Mouse (Mus musculus): Measurements from ENCODE around the gene Tmeff2. TPM values are rescaled to one million over a fixed set of nuclear protein-coding genes. Genes with fewer than 3 reads are reported as not detected.

Tmeff2 gene
- total RNA-seq, 2 experiments from 2014 or later = 0.79 to 1.5 TPM

DNA sequence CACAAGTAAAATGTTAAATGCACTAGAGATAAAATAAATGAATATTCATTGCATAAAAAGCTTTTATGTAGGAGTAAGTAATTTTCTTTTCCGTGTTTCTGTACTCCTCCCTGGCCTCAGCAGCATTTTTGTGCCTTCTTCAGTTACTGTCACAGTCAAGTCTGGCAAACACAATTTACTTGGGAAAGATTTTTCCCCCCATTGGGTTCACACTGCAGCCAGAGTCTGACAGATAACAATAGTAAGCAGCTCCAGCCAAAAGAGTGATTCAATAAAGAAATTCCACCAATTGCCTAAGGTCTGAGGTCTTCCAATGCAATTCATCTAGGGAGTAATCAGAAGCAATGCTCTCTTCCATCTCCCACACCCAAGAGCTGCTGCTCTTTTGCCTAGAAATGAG lies 48.1 kb downstream of the Tmeff2 start:
- DNase-seq = no peak
- no peak for TF ChIP-seq CTCF (IDR thresholded peaks at IDR 0.05)

DNA sequence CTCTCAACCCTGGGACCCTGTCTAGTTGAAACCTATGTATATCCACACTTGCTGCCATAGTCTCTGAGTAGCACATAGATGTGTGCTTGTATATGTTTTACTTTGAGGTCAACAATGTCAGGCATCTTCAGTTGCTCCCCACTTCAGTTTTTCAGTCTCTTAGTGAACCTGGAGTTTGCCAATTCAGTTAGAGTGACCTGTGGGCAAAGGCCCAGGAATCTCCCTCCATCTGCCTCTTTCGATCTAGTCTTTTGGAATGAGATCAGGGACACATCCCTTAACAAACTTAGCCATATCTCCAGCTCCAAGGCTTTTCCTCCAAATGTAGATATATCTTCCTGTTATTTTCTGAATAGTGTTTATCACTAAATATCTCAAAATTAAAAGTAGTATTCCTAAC lies 58.4 kb downstream of the Tmeff2 start:
- no peak for TF ChIP-seq CTCF (IDR thresholded peaks at IDR 0.05)
- no peak for DNase-seq
- intact Hi-C loops (cut with DNase I) = no loop called here
- no peak overlapping the region for H3K4me3 ChIP-seq
- H3K27ac ChIP-seq = no peak overlapping the region

More for the DNA sequence above, 48.1 kb downstream of the Tmeff2 start:
- no peak overlapping the region for H3K4me3 ChIP-seq
- intact Hi-C loops (cut with DNase I) = no loop called here
- H3K27ac ChIP-seq = no peak overlapping the region

DNA sequence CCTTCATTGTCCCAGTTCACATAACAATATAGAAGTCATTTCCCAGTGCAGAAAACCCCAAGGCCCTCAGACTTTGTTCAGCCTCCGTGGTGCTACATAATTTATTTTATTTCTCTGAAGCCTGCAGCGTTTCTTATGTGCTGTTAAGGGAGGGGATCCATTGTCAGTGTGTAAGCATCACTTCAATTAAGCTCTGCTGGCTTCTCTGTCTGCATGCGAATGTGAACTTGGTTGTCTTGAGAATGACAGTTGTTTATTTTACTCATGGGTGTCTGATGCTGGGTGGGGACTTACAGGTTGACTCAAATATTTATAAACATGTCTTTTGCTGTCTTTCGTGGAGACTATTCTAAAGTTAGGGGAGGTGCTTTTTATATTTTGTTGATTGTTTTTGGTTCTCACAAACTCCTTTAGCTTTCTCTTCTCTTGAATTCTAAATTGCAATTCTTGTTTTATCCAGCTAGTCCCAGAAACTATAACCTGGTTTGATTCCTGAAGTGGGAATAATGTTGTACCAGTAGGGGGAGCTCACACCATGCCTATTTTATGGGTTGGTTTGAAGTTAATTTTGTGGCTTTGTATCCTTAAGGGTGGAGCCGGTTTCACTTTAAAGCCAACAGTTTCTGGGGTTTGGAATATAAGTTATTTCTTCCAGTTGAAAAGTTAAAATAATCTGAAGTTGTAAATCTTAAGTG lies 61.7 kb downstream of the Tmeff2 start:
- peak overlapping the region; percentile 56 for H3K4me3 ChIP-seq
- H3K27ac ChIP-seq = peak overlapping the region; percentile 64
- TF ChIP-seq CTCF (IDR thresholded peaks at IDR 0.05) = peak; percentile 88
- intact Hi-C loops (cut with DNase I) = loop anchor here (1.0 to 10.0 kb wide), 4 partner anchors 183 to 633 kb away; no protein-coding TSS in a partner anchor
- peak; percentile 30 for DNase-seq

DNA sequence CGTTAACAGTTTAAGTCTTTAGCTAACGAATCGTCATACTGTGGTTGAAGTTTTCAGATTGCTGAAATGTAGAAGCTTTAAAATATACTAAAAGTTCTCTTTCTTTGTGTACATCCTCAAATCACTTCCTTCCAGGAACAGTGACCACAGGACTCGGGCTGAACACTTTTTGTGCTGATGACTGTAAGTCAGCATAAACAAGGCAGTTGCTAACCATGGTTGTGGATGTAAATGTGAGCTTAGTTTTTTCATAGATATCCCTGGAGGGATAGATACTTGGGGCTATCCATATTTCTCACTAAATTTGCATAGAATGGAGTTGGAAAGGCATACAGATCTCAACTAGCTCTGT lies 62.2 kb downstream of the Tmeff2 start:
- TF ChIP-seq CTCF (IDR thresholded peaks at IDR 0.05) = no peak
- peak overlapping the region; percentile 56 for H3K4me3 ChIP-seq

DNA sequence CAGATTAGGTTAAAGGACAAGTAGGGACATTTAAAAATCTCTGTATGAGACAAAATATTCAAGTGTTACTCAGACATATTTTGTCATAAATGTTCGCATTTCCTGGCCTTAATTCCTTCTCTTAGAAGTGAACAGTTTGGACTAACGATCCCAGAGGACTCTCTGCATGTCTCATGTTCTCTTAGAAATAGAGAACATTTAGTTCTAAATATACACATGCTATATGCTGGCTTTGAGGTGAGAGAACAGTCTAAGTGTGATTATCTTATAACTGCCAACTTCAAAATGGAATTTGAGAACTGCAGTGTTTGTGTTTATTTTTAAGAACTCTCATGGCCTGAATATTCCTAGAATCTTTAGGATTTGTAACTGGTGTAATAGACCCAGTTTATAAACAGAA lies 69.2 kb downstream of the Tmeff2 start:
- intact Hi-C loops (cut with DNase I) = loop anchor here (10.0 kb wide), 3 partner anchors 175 to 625 kb away; no protein-coding TSS in a partner anchor
- Histone ChIP-seq H3K4me3 (no peak overlapping the region), H3K27ac (no peak overlapping the region)
- DNase-seq = no peak
- TF ChIP-seq CTCF (IDR thresholded peaks at IDR 0.05) = no peak

More for the DNA sequence above, 62.2 kb downstream of the Tmeff2 start:
- intact Hi-C loops (cut with DNase I) = loop anchor here (1.0 to 10.0 kb wide), 4 partner anchors 182 to 632 kb away; no protein-coding TSS in a partner anchor
- DNase-seq = no peak
- H3K27ac ChIP-seq = peak overlapping the region; percentile 64

DNA sequence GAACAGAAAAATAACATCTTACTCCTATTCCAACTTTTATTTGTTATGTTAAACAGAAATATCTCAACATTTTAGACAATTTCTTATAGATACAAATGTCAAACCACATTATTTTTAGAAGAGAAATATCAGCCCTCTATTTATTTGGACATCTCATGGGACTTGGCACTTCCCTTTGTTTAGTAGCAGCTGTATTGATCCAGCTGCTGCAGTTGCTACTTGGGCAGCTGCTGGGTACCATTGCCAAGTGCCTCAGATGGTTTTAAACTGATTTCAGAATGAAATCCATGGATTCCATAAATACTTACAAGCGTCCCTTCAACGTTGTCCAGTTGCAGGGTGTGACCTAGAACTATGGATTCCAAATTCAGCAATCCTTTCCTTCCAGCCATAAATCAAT lies 70.4 kb downstream of the Tmeff2 start:
- no peak for DNase-seq
- intact Hi-C loops (cut with DNase I) = no loop called here
- no peak for TF ChIP-seq CTCF (IDR thresholded peaks at IDR 0.05)
- Histone ChIP-seq H3K4me3 (no peak overlapping the region), H3K27ac (no peak overlapping the region)

DNA sequence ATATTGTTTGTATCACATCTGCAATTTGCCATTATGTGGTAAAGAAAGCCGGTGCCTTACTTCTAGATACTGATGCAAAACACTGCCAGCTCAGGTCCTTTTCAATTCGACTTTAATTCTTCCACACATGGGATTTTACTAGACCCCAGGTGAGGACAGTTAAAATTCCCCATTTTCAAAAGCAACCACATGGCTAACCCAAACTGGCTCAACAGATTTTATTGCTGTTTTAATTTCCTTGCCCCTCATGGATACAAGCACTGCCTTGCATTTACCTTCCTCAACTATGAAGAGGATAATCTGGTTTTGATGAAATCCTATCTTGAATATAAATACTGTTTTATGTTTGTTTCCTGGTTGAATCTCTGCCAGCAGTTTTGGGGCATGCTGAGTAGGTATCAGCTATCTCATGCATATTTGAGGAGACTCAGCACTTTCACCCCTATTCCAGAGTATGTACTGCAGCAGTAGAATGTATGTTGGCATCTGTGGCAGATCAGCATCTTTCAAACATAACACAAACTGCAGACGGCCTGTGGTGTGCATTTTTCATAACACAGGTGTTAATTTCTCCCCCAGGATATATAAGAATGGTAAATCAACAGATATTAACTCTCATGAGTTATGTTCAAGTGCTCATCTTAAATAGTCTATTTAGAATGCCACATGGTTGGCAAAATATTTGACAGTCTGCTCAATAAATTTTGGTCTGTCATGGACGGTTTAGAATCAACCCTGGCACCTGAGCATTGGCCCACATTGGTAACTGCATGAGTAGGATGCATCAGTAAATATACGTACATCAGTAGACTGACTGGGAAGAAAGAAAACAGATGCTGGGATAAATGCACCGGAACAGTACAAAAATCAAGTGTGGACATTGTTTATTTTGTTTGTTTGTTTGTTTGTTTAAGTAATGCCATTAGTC lies 72.3 kb downstream of the Tmeff2 start:
- H3K27ac ChIP-seq = no peak overlapping the region
- no peak for TF ChIP-seq CTCF (IDR thresholded peaks at IDR 0.05)
- intact Hi-C loops (cut with DNase I) = no loop called here
- no peak for DNase-seq
- no peak overlapping the region for H3K4me3 ChIP-seq

DNA sequence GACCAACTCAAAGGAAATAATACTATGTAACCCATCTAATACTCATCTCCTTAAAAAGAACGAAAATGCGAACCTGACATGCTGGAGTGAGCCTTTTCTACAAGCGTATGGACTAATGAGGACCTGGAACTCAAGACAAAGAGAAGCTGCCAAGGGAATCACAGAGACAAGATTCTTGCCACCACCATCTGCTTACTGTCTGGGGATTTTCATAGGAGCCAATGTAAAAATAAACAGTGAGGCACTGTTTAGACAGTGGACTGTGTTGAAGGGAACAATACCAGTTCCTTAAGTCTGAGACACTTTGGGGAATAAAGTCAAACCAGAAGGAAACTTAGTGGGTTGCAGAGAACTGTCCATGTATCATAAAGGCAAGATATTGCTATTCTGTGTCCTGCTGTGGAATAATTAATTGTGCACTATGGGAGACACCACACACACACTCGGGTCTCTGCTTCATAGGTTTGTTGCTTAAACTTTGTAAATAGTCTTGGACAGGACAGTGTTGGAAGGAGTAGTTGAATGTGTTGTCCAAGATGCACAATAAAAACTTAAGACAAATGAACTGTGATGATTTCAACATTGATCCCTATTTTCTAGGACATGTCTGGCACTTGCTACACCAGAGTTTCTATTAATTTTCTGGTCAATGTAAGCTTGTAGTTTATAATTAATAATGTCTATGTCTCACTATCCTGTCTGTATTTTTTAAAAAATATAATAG lies 79.1 kb downstream of the Tmeff2 start:
- H3K27ac ChIP-seq = no peak overlapping the region
- intact Hi-C loops (cut with DNase I) = loop anchor here (10.0 kb wide), 1 partner anchor 55 kb away; no protein-coding TSS in a partner anchor
- DNase-seq = no peak
- TF ChIP-seq CTCF (IDR thresholded peaks at IDR 0.05) = no peak
- no peak overlapping the region for H3K4me3 ChIP-seq

DNA sequence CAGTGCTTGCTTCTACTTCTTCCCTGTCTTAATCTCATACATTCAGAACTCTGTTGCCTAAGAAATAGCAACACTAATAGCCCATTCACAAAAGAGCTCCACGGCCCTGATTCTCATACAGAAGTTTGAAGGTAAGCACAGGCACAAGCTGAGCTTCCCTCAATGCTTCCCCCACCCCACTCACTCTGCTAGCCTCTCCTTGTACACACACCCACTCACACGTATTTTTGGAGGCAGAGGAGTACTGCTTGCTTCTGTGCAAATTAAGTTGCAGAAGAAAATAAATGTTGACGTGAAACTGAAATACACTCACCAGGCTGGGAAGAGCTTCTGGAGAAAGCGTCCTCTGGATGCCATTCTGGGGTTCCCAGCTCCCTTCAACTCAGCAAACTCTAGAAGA lies 80.1 kb downstream of the Tmeff2 start:
- intact Hi-C loops (cut with DNase I) = loop anchor here (10.0 kb wide), 1 partner anchor 54 kb away; no protein-coding TSS in a partner anchor

DNA sequence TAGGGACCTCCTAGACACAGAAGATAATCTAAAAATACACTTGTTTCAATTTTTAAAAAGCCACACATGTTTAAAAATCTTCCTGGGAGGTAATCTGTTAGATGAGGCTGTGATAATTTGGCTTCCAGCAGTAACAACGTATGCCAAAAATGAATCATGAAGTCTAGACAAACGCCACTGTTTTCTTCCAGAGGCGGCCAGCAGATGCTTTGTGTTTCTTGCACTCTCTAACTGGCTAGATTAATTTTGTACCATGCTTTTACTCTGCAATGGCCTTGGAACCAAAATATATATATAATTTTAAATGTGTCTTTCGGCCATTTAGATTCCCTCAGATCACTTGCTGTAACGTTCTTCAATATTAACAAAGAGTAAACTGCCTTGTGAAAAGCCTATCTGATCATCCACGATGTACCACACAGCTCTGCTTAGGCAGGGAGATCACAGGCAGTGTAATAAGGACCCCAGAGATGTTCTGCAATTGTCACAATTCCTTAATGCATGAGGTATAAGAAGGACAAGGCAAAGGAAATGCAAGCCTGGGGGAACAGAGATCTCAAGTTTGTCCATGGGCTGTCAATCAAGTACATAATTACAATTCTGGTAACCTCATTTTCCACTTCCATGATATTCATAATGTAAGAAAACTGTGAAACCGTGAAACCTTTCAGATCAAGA lies 80.8 kb downstream of the Tmeff2 start:
- intact Hi-C loops (cut with DNase I) = loop anchor here (10.0 kb wide), 1 partner anchor 54 kb away; no protein-coding TSS in a partner anchor
- TF ChIP-seq CTCF (IDR thresholded peaks at IDR 0.05) = no peak
- Histone ChIP-seq H3K27ac (no peak overlapping the region), H3K4me3 (no peak overlapping the region)
- no peak for DNase-seq

More for the DNA sequence above, 80.1 kb downstream of the Tmeff2 start:
- no peak for TF ChIP-seq CTCF (IDR thresholded peaks at IDR 0.05)
- H3K4me3 ChIP-seq = no peak overlapping the region
- no peak overlapping the region for H3K27ac ChIP-seq
- DNase-seq = no peak

DNA sequence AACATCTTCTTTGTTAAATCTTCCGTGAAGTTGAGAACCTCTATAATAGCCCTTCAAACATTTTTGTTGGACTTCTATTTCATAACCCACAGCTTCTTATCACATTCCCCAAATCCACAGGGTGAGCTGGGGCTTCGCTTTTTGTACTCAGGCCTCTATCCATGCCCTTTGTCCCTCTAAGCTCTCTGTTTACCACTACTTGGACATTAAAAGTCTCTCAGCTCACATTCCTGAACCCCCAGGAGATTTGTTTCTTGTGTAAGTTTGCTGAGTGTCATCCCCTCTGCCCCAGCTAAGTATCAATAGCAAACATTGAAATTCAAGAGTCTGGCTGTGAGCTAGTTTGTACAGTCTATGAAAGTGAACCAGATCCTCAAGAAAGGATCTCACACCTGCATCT lies 90.2 kb downstream of the Tmeff2 start:
- DNase-seq = no peak
- Histone ChIP-seq H3K27ac (no peak overlapping the region), H3K4me3 (no peak overlapping the region)
- TF ChIP-seq CTCF (IDR thresholded peaks at IDR 0.05) = no peak
- intact Hi-C loops (cut with DNase I) = no loop called here

DNA sequence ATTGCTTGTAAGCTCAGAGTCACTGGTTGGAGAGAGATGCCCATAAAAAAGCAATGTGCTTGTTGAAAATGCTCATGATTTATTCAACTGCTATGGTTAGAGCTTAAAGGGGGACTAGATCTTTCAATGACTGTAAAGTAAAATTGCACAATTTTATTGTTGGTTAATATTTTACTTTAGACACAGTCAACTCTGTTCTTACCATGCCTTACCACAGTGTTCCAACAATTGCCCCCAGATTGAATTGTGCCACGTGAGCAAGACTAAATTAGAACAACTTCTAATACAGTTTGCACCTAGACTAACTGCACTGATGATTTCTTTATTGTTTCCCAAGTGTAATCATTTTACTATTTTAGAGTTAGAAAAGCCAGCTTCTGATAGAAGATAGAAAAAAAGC lies 94.1 kb downstream of the Tmeff2 start:
- intact Hi-C loops (cut with DNase I) = no loop called here
- no peak for TF ChIP-seq CTCF (IDR thresholded peaks at IDR 0.05)

More for the DNA sequence above, 94.1 kb downstream of the Tmeff2 start:
- H3K4me3 ChIP-seq = no peak overlapping the region
- H3K27ac ChIP-seq = no peak overlapping the region
- DNase-seq = no peak

Measured in gastrocnemius, adult 2 months (tissue).